Mouse (Mus musculus) olfactory bulb, adult 2 months (tissue): ENCODE data around the gene Opn1sw.

Experiments
- CTCF ChIP-seq: fragments of 200-500 bp; IDR thresholded peaks from 2 replicates; pipeline ENCODE4 v1.5.1; 2012; ENCODE audit warnings: low read depth, mild to moderate bottlenecking, low read length, moderate library complexity; ENCODE audit not compliant: insufficient read depth
- POLR2A ChIP-seq: fragments of 200-500 bp; IDR thresholded peaks from 2 replicates; pipeline ENCODE4 v1.6.1; 2012; ENCODE audit warnings: mild to moderate bottlenecking, low read depth, low read length, moderate library complexity; ENCODE audit not compliant: insufficient read depth

- no peak for TF ChIP-seq CTCF
- TF ChIP-seq POLR2A = no peak
Measured at GRCm38 (mm10) chr6:29363129-29363515, 25.1 kb downstream of the Opn1sw start.
